Mouse (Mus musculus): ENCODE results near the gene Map3k21. TPM values are rescaled to one million over a fixed set of nuclear protein-coding genes. Genes with fewer than 3 reads are reported as not detected.

The Map3k21 gene
- polyA plus RNA-seq, 1 experiment from 2014 or later, result 0.09 TPM

GRCm38 (mm10) chr8:125889920-125890319 lies 20.3 kb upstream of the Map3k21 start:
- ATAC-seq (ENCODE audit: insufficient number of reproducible peaks, low FRiP score), result no peak
- no peak overlapping the region for H3K9ac ChIP-seq
- H3K36me3 ChIP-seq, result no peaks in the 10 kb centered on the region
- peaks cover 7% of the 10 kb centered on the region; the same call in 1 of the 2 replicates for H3K9me3 ChIP-seq (replicated peaks)
- no peak overlapping the region for H3K4me2 ChIP-seq
- WGBS, result 61% methylated on average over 3 of the region's 3 CpGs
- H3K4me1 ChIP-seq (replicated peaks), result no peaks in the 10 kb centered on the region
- 0 out of 2 replicates have a peak, but pooled peaks cover 7% of the 10 kb centered on the region for H3K27me3 ChIP-seq (replicated peaks)
- H3K27ac ChIP-seq (ENCODE audit: poor library complexity, severe bottlenecking), result no peak overlapping the region
- H3K4me3 ChIP-seq, result no peak overlapping the region

GRCm38 (mm10) chr8:125897388-125897787 lies 12.9 kb upstream of the Map3k21 start:
- Histone ChIP-seq H3K4me2 (no peak overlapping the region), H3K9me3 (replicated peaks) (no peaks in the 10 kb centered on the region), H3K27ac (ENCODE audit: poor library complexity, severe bottlenecking) (no peak overlapping the region), H3K9ac (no peak overlapping the region), H3K4me3 (no peak overlapping the region), H3K4me1 (replicated peaks) (peaks cover 6% of the 10 kb centered on the region; the same call in 1 of the 2 replicates), H3K36me3 (no peaks in the 10 kb centered on the region), H3K27me3 (replicated peaks) (peaks cover 42% of the 10 kb centered on the region)
- WGBS, result 61% methylated on average over 11 of the region's 11 CpGs
- no peak for ATAC-seq (ENCODE audit: insufficient number of reproducible peaks, low FRiP score)

GRCm38 (mm10) chr8:125897868-125898788 lies 12.1 kb upstream of the Map3k21 start, which contains the start of gene Pcnx2:
TSS of gene Pcnx2 (minus strand) at chr8:125898317.
- H3K4me2 ChIP-seq, result peak within 1 kb of the TSS; percentile 54
- H3K27me3 ChIP-seq (replicated peaks), result peaks cover 42% of the 10 kb centered on the region
- H3K36me3 ChIP-seq, result no peaks in the 10 kb centered on the region
- H3K4me1 ChIP-seq (replicated peaks), result peaks cover 6% of the 10 kb centered on the region; the same call in 1 of the 2 replicates
- 9% methylated on average over 44 of the region's 44 CpGs for WGBS
- H3K27ac ChIP-seq (ENCODE audit: poor library complexity, severe bottlenecking), result no peak within 1 kb of the TSS
- ATAC-seq (ENCODE audit: insufficient number of reproducible peaks, low FRiP score), result no peak
- no peaks in the 10 kb centered on the region for H3K9me3 ChIP-seq (replicated peaks)
- H3K9ac ChIP-seq, result no peak within 1 kb of the TSS
- H3K4me3 ChIP-seq, result peak within 1 kb of the TSS; percentile 28

GRCm38 (mm10) chr8:125898899-125899298 lies 11.4 kb upstream of the Map3k21 start:
- Histone ChIP-seq H3K9me3 (replicated peaks) (no peaks in the 10 kb centered on the region), H3K27me3 (replicated peaks) (peaks cover 42% of the 10 kb centered on the region), H3K9ac (no peak overlapping the region), H3K4me2 (no peak overlapping the region), H3K27ac (ENCODE audit: poor library complexity, severe bottlenecking) (no peak overlapping the region), H3K4me1 (replicated peaks) (peaks cover 6% of the 10 kb centered on the region; the same call in 1 of the 2 replicates), H3K36me3 (no peaks in the 10 kb centered on the region), H3K4me3 (no peak overlapping the region)
- WGBS, result 0% methylated on average over 6 of the region's 6 CpGs
- no peak for ATAC-seq (ENCODE audit: insufficient number of reproducible peaks, low FRiP score)

GRCm38 (mm10) chr8:125901167-125901566 lies 9.1 kb upstream of the Map3k21 start:
- Histone ChIP-seq H3K4me1 (replicated peaks) (peaks cover 6% of the 10 kb centered on the region; the same call in 1 of the 2 replicates), H3K9me3 (replicated peaks) (no peaks in the 10 kb centered on the region), H3K36me3 (no peaks in the 10 kb centered on the region), H3K27me3 (replicated peaks) (peaks cover 41% of the 10 kb centered on the region), H3K4me2 (no peak overlapping the region), H3K27ac (ENCODE audit: poor library complexity, severe bottlenecking) (no peak overlapping the region), H3K9ac (no peak overlapping the region), H3K4me3 (no peak overlapping the region)
- ATAC-seq (ENCODE audit: insufficient number of reproducible peaks, low FRiP score), result no peak
- WGBS, result 33% methylated on average over 2 of the region's 2 CpGs

- Histone ChIP-seq H3K36me3 (no peaks in the 10 kb centered on the region), H3K27me3 (replicated peaks) (peaks cover 33% of the 10 kb centered on the region), H3K4me3 (no peak overlapping the region), H3K9ac (no peak overlapping the region), H3K9me3 (replicated peaks) (peaks cover 4% of the 10 kb centered on the region; the same call in 1 of the 2 replicates), H3K27ac (ENCODE audit: poor library complexity, severe bottlenecking) (no peak overlapping the region), H3K4me1 (replicated peaks) (peaks cover 6% of the 10 kb centered on the region; the same call in 1 of the 2 replicates), H3K4me2 (no peak overlapping the region)
- no peak for ATAC-seq (ENCODE audit: insufficient number of reproducible peaks, low FRiP score)
- 23% methylated on average over 3 of the region's 3 CpGs for WGBS
These were observed 7.7 kb upstream of the Map3k21 start for GRCm38 (mm10) chr8:125902521-125902920.

- Histone ChIP-seq H3K27ac (ENCODE audit: poor library complexity, severe bottlenecking) (no peak overlapping the region), H3K4me3 (no peak overlapping the region), H3K4me1 (replicated peaks) (no peaks in the 10 kb centered on the region; the same call in 1 of the 2 replicates), H3K36me3 (no peaks in the 10 kb centered on the region), H3K9ac (no peak overlapping the region), H3K27me3 (replicated peaks) (peaks cover 46% of the 10 kb centered on the region), H3K9me3 (replicated peaks) (peaks cover 4% of the 10 kb centered on the region; the same call in 1 of the 2 replicates), H3K4me2 (no peak overlapping the region)
- ATAC-seq (ENCODE audit: insufficient number of reproducible peaks, low FRiP score), result no peak
- WGBS, result 66% methylated on average over 2 of the region's 2 CpGs
These were observed 4.9 kb upstream of the Map3k21 start for GRCm38 (mm10) chr8:125905341-125905740.

GRCm38 (mm10) chr8:125907311-125907710 lies 2.9 kb upstream of the Map3k21 start:
- Histone ChIP-seq H3K4me2 (no peak overlapping the region), H3K9me3 (replicated peaks) (peaks cover 4% of the 10 kb centered on the region; the same call in 1 of the 2 replicates), H3K4me3 (no peak overlapping the region), H3K36me3 (no peaks in the 10 kb centered on the region), H3K27ac (ENCODE audit: poor library complexity, severe bottlenecking) (no peak overlapping the region), H3K9ac (no peak overlapping the region), H3K27me3 (replicated peaks) (peaks cover 63% of the 10 kb centered on the region), H3K4me1 (replicated peaks) (peaks cover 9% of the 10 kb centered on the region)
- no peak for ATAC-seq (ENCODE audit: insufficient number of reproducible peaks, low FRiP score)
- 71% methylated on average over 2 of the region's 2 CpGs for whole genome bisulfite sequencing

- peak; percentile 46; the same call in 1 of the 2 replicates for ATAC-seq (ENCODE audit: insufficient number of reproducible peaks, low FRiP score)
- Histone ChIP-seq H3K36me3 (no peaks in the 10 kb centered on the region), H3K9ac (peak overlapping the region; percentile 71), H3K27me3 (replicated peaks) (peaks cover 81% of the 10 kb centered on the region), H3K4me3 (peak overlapping the region; percentile 68), H3K27ac (ENCODE audit: poor library complexity, severe bottlenecking) (no peak overlapping the region), H3K4me2 (peak overlapping the region; percentile 100), H3K9me3 (replicated peaks) (peaks cover 4% of the 10 kb centered on the region; the same call in 1 of the 2 replicates), H3K4me1 (replicated peaks) (peaks cover 9% of the 10 kb centered on the region)
- 4% methylated on average over 30 of the region's 30 CpGs for WGBS
These were observed 437 bp upstream of the Map3k21 start for GRCm38 (mm10) chr8:125909661-125910364.

GRCm38 (mm10) chr8:125911229-125911580 lies 955 bp downstream of the Map3k21 start:
- Histone ChIP-seq H3K4me2 (peak overlapping the region; percentile 100), H3K9me3 (replicated peaks) (peaks cover 4% of the 10 kb centered on the region; the same call in 1 of the 2 replicates), H3K4me3 (peak overlapping the region; percentile 68), H3K36me3 (no peaks in the 10 kb centered on the region), H3K4me1 (replicated peaks) (peaks cover 9% of the 10 kb centered on the region), H3K9ac (peak overlapping the region; percentile 71), H3K27ac (ENCODE audit: poor library complexity, severe bottlenecking) (no peak overlapping the region), H3K27me3 (replicated peaks) (peaks cover 82% of the 10 kb centered on the region)
- 3% methylated on average over 31 of the region's 31 CpGs for WGBS
- ATAC-seq (ENCODE audit: insufficient number of reproducible peaks, low FRiP score), result no peak

GRCm38 (mm10) chr8:125913206-125913605 lies 3.0 kb downstream of the Map3k21 start:
- peaks cover 72% of the 10 kb centered on the region for H3K27me3 ChIP-seq (replicated peaks)
- ATAC-seq (ENCODE audit: insufficient number of reproducible peaks, low FRiP score), result no peak
- WGBS, result 71% methylated on average over 4 of the region's 4 CpGs
- no peaks in the 10 kb centered on the region for H3K36me3 ChIP-seq
- H3K4me1 ChIP-seq (replicated peaks), result peaks cover 16% of the 10 kb centered on the region
- H3K4me3 ChIP-seq, result no peak overlapping the region
- H3K27ac ChIP-seq (ENCODE audit: poor library complexity, severe bottlenecking), result no peak overlapping the region
- no peak overlapping the region for H3K9ac ChIP-seq
- no peaks in the 10 kb centered on the region for H3K9me3 ChIP-seq (replicated peaks)
- H3K4me2 ChIP-seq, result no peak overlapping the region

Data from heart, embryonic 12.5 days (tissue).